Mouse (Mus musculus) stomach, postnatal 0 days (tissue): ENCODE measurements around the gene Insyn1. TPM values are rescaled to one million over a fixed set of nuclear protein-coding genes. Genes with fewer than 3 reads are reported as not detected.

Experiments used
- ATAC-seq: fragments of 200-750 bp; cut with Nextera tagmentation; 2 replicates; pipeline ENCODE4 v1.8.0; 2017; ENCODE audit not compliant: low FRiP score, low TSS enrichment
- DNase-seq: peaks from one replicate; pipeline ENCODE4 v3.0.0-alpha.2; 2016; ENCODE audit warnings: low spot score
- H3K27ac ChIP-seq: fragments of 300-500 bp; sonication (generic); replicated peaks from 2 replicates; pipeline ENCODE4 v1.5.1; 2014; ENCODE audit warnings: mild to moderate bottlenecking, control low read depth
- H3K27me3 ChIP-seq: fragments of 300-500 bp; sonication (generic); 2 replicates; pipeline ENCODE4 v1.6.1; 2014; ENCODE audit warnings: low read length; ENCODE audit not compliant: control insufficient read depth, insufficient read depth
- H3K36me3 ChIP-seq: fragments of 300-500 bp; sonication (generic); 2 replicates; pipeline ENCODE4 v1.6.1; 2014; ENCODE audit warnings: low read length, mixed read lengths; ENCODE audit not compliant: control insufficient read depth, insufficient read depth
- H3K4me1 ChIP-seq: fragments of 300-500 bp; sonication (generic); replicated peaks from 2 replicates; pipeline ENCODE4 v1.6.1; 2014; ENCODE audit warnings: antibody characterized with exemption; ENCODE audit not compliant: control insufficient read depth, insufficient read depth
- H3K4me2 ChIP-seq: fragments of 300-500 bp; sonication (generic); replicated peaks from 2 replicates; pipeline ENCODE4 v1.6.1; 2014; ENCODE audit warnings: low read depth, mild to moderate bottlenecking, control low read depth, moderate library complexity
- H3K4me3 ChIP-seq: fragments of 300-500 bp; sonication (generic); 2 replicates; pipeline ENCODE4 v1.5.1; 2014; ENCODE audit warnings: low read depth, low read length, control low read depth
- H3K9ac ChIP-seq: fragments of 300-500 bp; sonication (generic); 2 replicates; pipeline ENCODE4 v1.6.1; 2014; ENCODE audit warnings: mild to moderate bottlenecking, low read length, control low read depth, mixed read lengths
- H3K9me3 ChIP-seq: fragments of 300-500 bp; sonication (generic); 2 replicates; pipeline ENCODE4 v1.6.1; 2016; ENCODE audit warnings: low read length; ENCODE audit not compliant: control insufficient read depth
- CTCF ChIP-seq: IDR thresholded peaks from 2 replicates; pipeline ENCODE4 v1.5.1; 2016; ENCODE audit warnings: antibody characterized with exemption, low read depth, mild to moderate bottlenecking, moderate library complexity
- EP300 ChIP-seq: optimal IDR thresholded peaks from 2 replicates; pipeline ENCODE3; 2016; ENCODE audit warnings: antibody characterized with exemption
- WGBS: fragments of 180-500 bp; shearing (Covaris S2); extraction: QIAGEN DNeasy Blood & Tissue Kit; methylation state at CpG from one replicate; pipeline ENCODE4 v1.1.7; 2014; 5-methylcytosine and 5-hydroxymethylcytosine counted together
- polyA plus RNA-seq: library from polyadenylated mRNA; unstranded; fragments of >200 nt; fragmentation: Nextera tagmentation; extraction: Ambion mirVana; gene quantifications from 2 replicates; pipeline ENCODE4 v1.2.1, GENCODE M21; 2015

Gene Insyn1
- polyA plus RNA-seq, 1 experiment from 2014 or later: 0.58 TPM

DNA sequence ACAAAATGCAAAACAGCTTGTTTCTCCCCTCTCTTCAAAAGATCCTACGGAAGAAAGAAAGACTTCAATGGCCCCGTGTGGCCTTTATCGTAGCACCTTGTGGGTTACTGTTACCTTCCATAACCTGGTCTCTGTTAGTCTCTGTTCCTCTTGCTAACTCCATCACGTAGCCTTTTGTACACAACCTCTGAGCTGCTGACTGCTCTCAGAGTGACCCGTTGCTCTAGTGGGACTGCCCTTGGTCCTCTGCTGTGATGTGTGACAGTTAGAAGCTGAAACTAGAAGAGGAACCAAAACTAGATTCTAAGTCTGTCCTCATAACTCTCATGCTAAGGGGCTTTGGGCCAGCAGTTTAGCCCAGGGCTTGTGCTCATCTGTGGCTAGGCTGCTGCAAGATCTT is 22.0 kb downstream of the Insyn1 start:
- no peak overlapping the region for H3K4me2 ChIP-seq
- no peak overlapping the region for H3K4me3 ChIP-seq
- H3K9me3 ChIP-seq: no peaks in the 10 kb centered on the region
- H3K36me3 ChIP-seq: no peaks in the 10 kb centered on the region
- no peaks in the 10 kb centered on the region for H3K4me1 ChIP-seq
- 86% methylated on average over 5 of the region's 5 CpGs for WGBS
- no peaks in the 10 kb centered on the region for H3K27me3 ChIP-seq
- no peak for ATAC-seq
- no peak overlapping the region for H3K9ac ChIP-seq
- DNase-seq: no peak
- no peak overlapping the region for H3K27ac ChIP-seq
- TF ChIP-seq EP300: no peak

DNA sequence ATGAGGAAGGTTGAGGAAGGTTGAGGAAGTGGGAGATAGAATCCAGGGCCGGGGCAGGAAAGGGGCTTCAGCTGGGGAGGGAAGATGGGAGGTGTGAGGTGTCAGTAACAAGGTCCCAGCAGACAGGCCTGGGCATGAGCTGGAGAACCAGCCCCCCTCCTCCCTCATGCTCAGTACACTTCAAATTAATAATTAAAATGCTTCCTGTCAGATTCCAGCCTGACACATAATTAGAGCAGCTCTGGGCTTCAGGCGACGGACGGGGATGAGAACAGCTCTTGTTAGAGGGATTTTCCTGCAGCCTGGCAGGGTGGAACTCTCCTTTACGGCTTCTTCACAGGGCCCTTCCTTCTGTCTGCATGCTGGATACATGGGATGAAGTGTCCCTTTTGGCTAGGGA is 25.3 kb downstream of the Insyn1 start:
- no peaks in the 10 kb centered on the region for H3K9me3 ChIP-seq
- no peaks in the 10 kb centered on the region for H3K4me1 ChIP-seq
- DNase-seq (no peak), ATAC-seq (no peak)
- H3K9ac ChIP-seq: no peak overlapping the region
- no peaks in the 10 kb centered on the region for H3K36me3 ChIP-seq
- 51% methylated on average over 5 of the region's 5 CpGs for WGBS
- H3K4me2 ChIP-seq: no peak overlapping the region
- no peak overlapping the region for H3K27ac ChIP-seq
- H3K27me3 ChIP-seq: no peaks in the 10 kb centered on the region
- no peak for TF ChIP-seq EP300
- no peak for TF ChIP-seq CTCF
- no peak overlapping the region for H3K4me3 ChIP-seq

DNA sequence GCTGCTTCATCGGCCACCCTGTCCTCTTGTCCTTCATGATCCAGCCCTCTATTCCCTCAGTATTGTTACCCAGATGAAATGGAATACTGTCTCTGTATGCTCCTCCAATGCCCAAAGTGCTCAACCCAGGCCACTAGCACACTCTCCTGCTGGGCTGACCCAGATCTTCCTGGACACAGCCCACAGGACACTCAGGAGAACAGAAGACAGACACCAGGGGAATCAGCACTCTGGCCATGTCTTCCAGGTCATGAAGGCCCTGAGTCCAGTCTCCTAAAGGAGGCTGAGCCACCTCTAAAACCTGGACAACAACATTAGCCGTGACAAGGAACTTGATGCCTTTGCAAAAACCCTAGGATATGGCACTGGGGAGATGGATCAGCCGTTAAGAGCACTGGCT is 28.1 kb downstream of the Insyn1 start:
- H3K36me3 ChIP-seq: no peaks in the 10 kb centered on the region
- WGBS: 81% methylated on average over 3 of the region's 3 CpGs
- H3K4me3 ChIP-seq: no peak overlapping the region
- no peak overlapping the region for H3K4me2 ChIP-seq
- TF ChIP-seq CTCF: no peak
- H3K27ac ChIP-seq: no peak overlapping the region
- H3K4me1 ChIP-seq: no peaks in the 10 kb centered on the region
- DNase-seq (no peak), ATAC-seq (no peak)
- no peaks in the 10 kb centered on the region for H3K27me3 ChIP-seq
- no peak overlapping the region for H3K9ac ChIP-seq
- H3K9me3 ChIP-seq: no peaks in the 10 kb centered on the region

DNA sequence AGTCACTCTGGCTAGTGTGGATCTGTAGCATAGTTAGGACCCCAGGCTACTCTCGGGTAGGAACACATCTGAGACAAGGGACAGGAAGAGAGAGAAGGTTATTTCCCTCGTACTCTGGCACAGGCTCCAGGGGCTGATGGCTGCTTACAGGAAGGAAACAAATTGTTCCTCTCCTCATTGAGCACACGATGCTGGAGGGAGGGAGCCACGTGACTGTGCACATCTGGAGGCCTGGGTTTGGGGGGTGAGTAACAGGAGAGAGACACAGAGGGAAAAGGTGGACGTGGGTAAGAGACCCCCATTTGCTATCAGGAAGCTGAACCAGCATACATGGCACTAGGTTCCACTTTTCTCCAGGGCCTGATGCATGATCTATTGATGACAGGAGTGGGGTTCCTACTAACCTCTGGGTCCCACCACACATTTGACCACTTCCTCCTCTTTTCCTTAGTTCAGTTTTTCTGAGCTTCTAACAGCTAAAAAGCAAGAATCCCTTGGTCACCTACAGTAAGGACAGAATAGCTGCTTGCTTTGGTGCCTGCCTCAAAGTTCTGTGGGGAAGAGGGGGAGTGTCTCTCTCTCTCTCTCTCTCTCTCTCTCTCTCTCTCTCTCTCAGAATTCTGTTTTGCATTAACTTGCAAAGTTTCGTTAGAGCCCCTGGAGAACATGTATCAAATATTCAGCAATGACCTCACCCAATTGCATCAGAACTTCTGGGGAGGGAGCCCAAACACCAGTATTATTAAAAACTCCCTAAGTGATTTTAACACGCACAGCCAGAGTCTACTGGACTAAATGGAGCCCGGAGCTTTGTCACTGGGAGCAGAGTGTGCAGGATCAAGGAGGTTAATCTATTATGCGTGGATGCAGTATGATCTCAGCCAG is 29.7 kb downstream of the Insyn1 start:
- H3K4me1 ChIP-seq: no peaks in the 10 kb centered on the region
- no peaks in the 10 kb centered on the region for H3K9me3 ChIP-seq
- no peak overlapping the region for H3K4me3 ChIP-seq
- no peaks in the 10 kb centered on the region for H3K27me3 ChIP-seq
- no peak for DNase-seq
- TF ChIP-seq EP300 (no peak), CTCF (no peak)
- WGBS: 26% methylated on average over 9 of the region's 9 CpGs
- no peak overlapping the region for H3K9ac ChIP-seq
- H3K36me3 ChIP-seq: no peaks in the 10 kb centered on the region
- peak; percentile 43 for ATAC-seq
- no peak overlapping the region for H3K4me2 ChIP-seq
- no peak overlapping the region for H3K27ac ChIP-seq

DNA sequence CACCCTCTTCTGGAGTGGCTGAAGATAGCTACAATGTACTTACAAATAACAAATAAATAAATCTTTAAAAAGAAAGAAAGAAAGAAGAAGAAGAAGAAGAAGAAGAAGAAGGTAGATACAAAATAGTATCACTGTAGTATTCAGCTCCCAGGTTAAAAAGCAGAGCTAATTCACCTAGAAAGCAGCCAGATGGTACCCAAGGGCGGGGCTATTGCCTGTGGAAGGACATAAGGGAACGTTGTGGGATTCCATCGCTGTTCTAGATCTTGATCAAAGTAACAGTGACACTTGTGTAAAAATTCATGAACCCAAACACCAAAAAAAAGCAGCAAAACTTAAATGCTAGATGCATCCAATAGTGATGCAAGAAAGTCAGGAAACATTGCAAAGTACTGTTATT is 31.6 kb downstream of the Insyn1 start:
- Histone ChIP-seq H3K9me3 (no peaks in the 10 kb centered on the region), H3K4me1 (no peaks in the 10 kb centered on the region), H3K4me3 (no peak overlapping the region), H3K4me2 (no peak overlapping the region), H3K27ac (no peak overlapping the region), H3K36me3 (no peaks in the 10 kb centered on the region), H3K27me3 (no peaks in the 10 kb centered on the region), H3K9ac (no peak overlapping the region)
- WGBS: 86% methylated on average over 3 of the region's 3 CpGs
- ATAC-seq: no peak
- TF ChIP-seq CTCF (no peak), EP300 (no peak)
- DNase-seq: no peak

DNA sequence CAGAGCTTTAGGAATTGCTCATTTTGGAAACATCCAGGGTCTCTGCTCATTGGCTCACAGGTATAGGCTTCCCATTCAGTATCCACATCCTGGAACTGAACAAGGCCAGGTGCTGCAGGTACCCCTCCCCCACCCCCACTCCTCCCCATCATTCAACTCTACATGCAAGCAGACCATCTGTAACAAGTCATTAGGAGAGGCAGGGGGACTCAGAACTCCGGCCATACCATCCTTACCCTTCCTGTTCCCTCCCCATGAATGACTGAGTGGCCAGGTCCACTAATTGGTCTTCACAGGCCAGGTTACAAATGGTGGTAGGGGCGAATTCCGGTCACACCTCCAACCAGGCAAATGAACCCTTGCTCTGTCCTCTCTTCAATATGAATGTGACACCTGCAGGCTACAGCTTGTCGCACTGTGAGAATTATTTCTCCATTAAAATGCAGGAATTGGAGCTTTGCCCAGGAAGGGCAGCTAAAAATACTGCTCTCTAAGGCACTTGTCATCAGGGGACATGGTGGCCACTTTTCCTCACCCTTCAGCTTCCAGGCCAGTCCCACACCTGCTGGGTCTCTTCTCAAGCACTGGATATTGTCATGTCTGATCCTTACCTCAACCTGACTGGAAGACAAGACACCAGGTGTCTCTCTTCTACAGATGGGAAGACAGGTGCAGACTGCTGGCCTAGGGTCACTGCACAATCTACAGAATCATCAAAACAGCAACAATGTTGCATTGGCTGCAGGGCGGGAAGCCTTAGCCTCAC is 32.6 kb downstream of the Insyn1 start:
- Histone ChIP-seq H3K4me2 (no peak overlapping the region), H3K36me3 (no peaks in the 10 kb centered on the region), H3K4me1 (no peaks in the 10 kb centered on the region), H3K9me3 (no peaks in the 10 kb centered on the region), H3K4me3 (no peak overlapping the region), H3K27ac (no peak overlapping the region), H3K27me3 (no peaks in the 10 kb centered on the region), H3K9ac (no peak overlapping the region)
- TF ChIP-seq CTCF (no peak), EP300 (no peak)
- no peak for DNase-seq
- ATAC-seq: no peak
- 57% methylated on average over 5 of the region's 5 CpGs for WGBS
